Mouse (Mus musculus): ENCODE measurements around the gene Zbtb16. TPM values are rescaled to one million over a fixed set of nuclear protein-coding genes. Genes with fewer than 3 reads are reported as not detected.

Zbtb16 gene
- total and polyA plus RNA-seq, 2 experiments from 2014 or later: 6.8 to 13.5 TPM

GRCm38 (mm10) chr9:48715042-48715441 is 121.0 kb downstream of the Zbtb16 start:
- DNase-seq (ENCODE audit: low spot score) (no peak), ATAC-seq (no peak)
- no peak overlapping the region for H3K27ac ChIP-seq
- no peak overlapping the region for H3K9ac ChIP-seq (replicated peaks; ENCODE audit: low read length)
- H3K4me3 ChIP-seq (ENCODE audit: low read length): no peak overlapping the region
- WGBS: 88% methylated on average over 8 of the region's 8 CpGs
- H3K27me3 ChIP-seq (ENCODE audit: insufficient read depth, low read length): no peaks in the 10 kb centered on the region
- no peaks in the 10 kb centered on the region for H3K36me3 ChIP-seq (ENCODE audit: insufficient read depth, low read length)
- H3K4me1 ChIP-seq (ENCODE audit: insufficient read depth, low read length): no peaks in the 10 kb centered on the region; the same call in 1 of the 2 replicates
- no peak for TF ChIP-seq CTCF (IDR thresholded peaks at IDR 0.05; ENCODE audit: low read depth)
- no peaks in the 10 kb centered on the region for H3K9me3 ChIP-seq (ENCODE audit: low read length)
- no peak overlapping the region for H3K4me2 ChIP-seq (ENCODE audit: low read depth, low read length)

- Histone ChIP-seq H3K4me1 (ENCODE audit: insufficient read depth, low read length) (no peaks in the 10 kb centered on the region; the same call in 1 of the 2 replicates), H3K4me3 (ENCODE audit: low read length) (no peak overlapping the region), H3K27ac (no peak overlapping the region), H3K27me3 (ENCODE audit: insufficient read depth, low read length) (no peaks in the 10 kb centered on the region), H3K36me3 (ENCODE audit: insufficient read depth, low read length) (no peaks in the 10 kb centered on the region), H3K4me2 (ENCODE audit: low read depth, low read length) (no peak overlapping the region), H3K9ac (replicated peaks; ENCODE audit: low read length) (no peak overlapping the region), H3K9me3 (ENCODE audit: low read length) (no peaks in the 10 kb centered on the region)
- ATAC-seq (no peak), DNase-seq (ENCODE audit: low spot score) (no peak)
- TF ChIP-seq CTCF (IDR thresholded peaks at IDR 0.05; ENCODE audit: low read depth): no peak
- WGBS: 93% methylated on average over 8 of the region's 8 CpGs
Measured at GRCm38 (mm10) chr9:48713779-48714178, 122.2 kb downstream of the Zbtb16 start.

GRCm38 (mm10) chr9:48712985-48713765 is 122.8 kb downstream of the Zbtb16 start:
- no peak overlapping the region for H3K4me3 ChIP-seq (ENCODE audit: low read length)
- no peaks in the 10 kb centered on the region; the same call in 1 of the 2 replicates for H3K4me1 ChIP-seq (ENCODE audit: insufficient read depth, low read length)
- no peak overlapping the region for H3K4me2 ChIP-seq (ENCODE audit: low read depth, low read length)
- no peak overlapping the region for H3K27ac ChIP-seq
- WGBS: 89% methylated on average over 13 of the region's 13 CpGs
- H3K36me3 ChIP-seq (ENCODE audit: insufficient read depth, low read length): no peaks in the 10 kb centered on the region
- no peak for ATAC-seq
- no peak for TF ChIP-seq CTCF (IDR thresholded peaks at IDR 0.05; ENCODE audit: low read depth)
- no peaks in the 10 kb centered on the region for H3K27me3 ChIP-seq (ENCODE audit: insufficient read depth, low read length)
- no peaks in the 10 kb centered on the region for H3K9me3 ChIP-seq (ENCODE audit: low read length)
- H3K9ac ChIP-seq (replicated peaks; ENCODE audit: low read length): no peak overlapping the region
- DNase-seq (ENCODE audit: low spot score): no peak

- H3K36me3 ChIP-seq (ENCODE audit: insufficient read depth, low read length): no peaks in the 10 kb centered on the region
- no peaks in the 10 kb centered on the region for H3K9me3 ChIP-seq (ENCODE audit: low read length)
- no peak overlapping the region for H3K9ac ChIP-seq (replicated peaks; ENCODE audit: low read length)
- H3K27ac ChIP-seq: no peak overlapping the region
- 82% methylated on average over 5 of the region's 5 CpGs for WGBS
- no peak overlapping the region for H3K4me3 ChIP-seq (ENCODE audit: low read length)
- no peak overlapping the region for H3K4me2 ChIP-seq (ENCODE audit: low read depth, low read length)
- no peaks in the 10 kb centered on the region for H3K27me3 ChIP-seq (ENCODE audit: insufficient read depth, low read length)
- DNase-seq (ENCODE audit: low spot score) (no peak), ATAC-seq (no peak)
- peaks cover 5% of the 10 kb centered on the region for H3K4me1 ChIP-seq (ENCODE audit: insufficient read depth, low read length)
- TF ChIP-seq CTCF (IDR thresholded peaks at IDR 0.05; ENCODE audit: low read depth): no peak
Measured at GRCm38 (mm10) chr9:48711826-48712225, 124.2 kb downstream of the Zbtb16 start.

- 32% methylated on average over 9 of the region's 9 CpGs for whole genome bisulfite sequencing
Measured at GRCm38 (mm10) chr9:48711296-48711781, 124.7 kb downstream of the Zbtb16 start.

GRCm38 (mm10) chr9:48710355-48711295 is 125.4 kb downstream of the Zbtb16 start:
- H3K27me3 ChIP-seq (ENCODE audit: insufficient read depth, low read length): no peaks in the 10 kb centered on the region
- TF ChIP-seq CTCF (IDR thresholded peaks at IDR 0.05; ENCODE audit: low read depth): no peak
- H3K36me3 ChIP-seq (ENCODE audit: insufficient read depth, low read length): no peaks in the 10 kb centered on the region
- H3K9ac ChIP-seq (replicated peaks; ENCODE audit: low read length): no peak overlapping the region
- 42% methylated on average over 17 of the region's 17 CpGs for WGBS
- no peaks in the 10 kb centered on the region for H3K9me3 ChIP-seq (ENCODE audit: low read length)
- no peak for ATAC-seq
- no peak overlapping the region for H3K4me2 ChIP-seq (ENCODE audit: low read depth, low read length)
- no peak overlapping the region for H3K4me3 ChIP-seq (ENCODE audit: low read length)
- peaks cover 5% of the 10 kb centered on the region for H3K4me1 ChIP-seq (ENCODE audit: insufficient read depth, low read length)
- no peak overlapping the region for H3K27ac ChIP-seq
- DNase-seq (ENCODE audit: low spot score): no peak

More at GRCm38 (mm10) chr9:48711296-48711781, 124.7 kb downstream of the Zbtb16 start:
- Histone ChIP-seq H3K27ac (no peak overlapping the region), H3K9ac (replicated peaks; ENCODE audit: low read length) (no peak overlapping the region), H3K27me3 (ENCODE audit: insufficient read depth, low read length) (no peaks in the 10 kb centered on the region), H3K4me1 (ENCODE audit: insufficient read depth, low read length) (peaks cover 5% of the 10 kb centered on the region), H3K36me3 (ENCODE audit: insufficient read depth, low read length) (no peaks in the 10 kb centered on the region), H3K9me3 (ENCODE audit: low read length) (no peaks in the 10 kb centered on the region), H3K4me2 (ENCODE audit: low read depth, low read length) (no peak overlapping the region), H3K4me3 (ENCODE audit: low read length) (no peak overlapping the region)
- ATAC-seq (0 out of 2 replicates have a peak, but pooled peaks have one; percentile 21), DNase-seq (ENCODE audit: low spot score) (no peak)
- no peak for TF ChIP-seq CTCF (IDR thresholded peaks at IDR 0.05; ENCODE audit: low read depth)

Data from hindbrain, postnatal 0 days (tissue).